Mouse (Mus musculus): ENCODE data around the gene 1110008P14Rik. TPM values are rescaled to one million over a fixed set of nuclear protein-coding genes. Genes with fewer than 3 reads are reported as not detected.

1110008P14Rik gene
- polyA plus RNA-seq, 1 experiment from 2014 or later = 96.8 TPM

DNA sequence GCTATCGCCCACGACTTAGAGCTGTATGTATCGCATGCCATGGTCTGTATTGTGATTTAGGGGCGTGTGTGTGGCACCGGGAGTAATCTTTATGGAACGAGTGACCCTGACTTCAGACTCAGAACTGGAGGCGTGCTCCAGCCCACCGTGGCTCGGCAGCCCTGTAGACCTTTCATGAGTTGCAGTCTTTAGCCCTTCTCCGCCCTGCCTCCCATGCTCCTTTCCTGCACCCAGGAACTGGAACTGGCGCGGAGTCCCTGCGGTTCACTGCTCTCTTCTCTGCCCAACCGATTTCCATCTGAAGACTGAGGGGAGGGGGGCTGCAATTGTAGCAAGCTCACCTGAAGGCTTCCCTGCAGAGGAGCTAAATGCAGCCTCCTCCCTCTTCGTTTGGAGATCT lies 15.0 kb upstream of the 1110008P14Rik start:
- peaks cover 12% of the 10 kb centered on the region; the same call in 1 of the 2 replicates for H3K4me1 ChIP-seq (replicated peaks; ENCODE audit: insufficient read depth, low read length)
- H3K36me3 ChIP-seq (ENCODE audit: insufficient read depth, low read length) = peaks cover 13% of the 10 kb centered on the region
- H3K9me3 ChIP-seq (replicated peaks; ENCODE audit: low read length) = no peaks in the 10 kb centered on the region
- H3K4me3 ChIP-seq (replicated peaks; ENCODE audit: low read depth, low read length) = peak overlapping the region; percentile 87
- ATAC-seq (replicated peaks; ENCODE audit: low FRiP score, low read depth) (no peak), DNase-seq (ENCODE audit: low spot score) (no peak)
- H3K9ac ChIP-seq (ENCODE audit: low read depth, low read length) = peak overlapping the region; percentile 87
- no peaks in the 10 kb centered on the region for H3K27me3 ChIP-seq (ENCODE audit: insufficient read depth, low read length)
- WGBS = 0% methylated on average over 15 of the region's 15 CpGs
- peak overlapping the region; percentile 74 for H3K4me2 ChIP-seq (ENCODE audit: low read length)
- no peak for TF ChIP-seq CTCF (IDR thresholded peaks at IDR 0.05; ENCODE audit: low read depth)
- peak overlapping the region; percentile 95 for H3K27ac ChIP-seq

DNA sequence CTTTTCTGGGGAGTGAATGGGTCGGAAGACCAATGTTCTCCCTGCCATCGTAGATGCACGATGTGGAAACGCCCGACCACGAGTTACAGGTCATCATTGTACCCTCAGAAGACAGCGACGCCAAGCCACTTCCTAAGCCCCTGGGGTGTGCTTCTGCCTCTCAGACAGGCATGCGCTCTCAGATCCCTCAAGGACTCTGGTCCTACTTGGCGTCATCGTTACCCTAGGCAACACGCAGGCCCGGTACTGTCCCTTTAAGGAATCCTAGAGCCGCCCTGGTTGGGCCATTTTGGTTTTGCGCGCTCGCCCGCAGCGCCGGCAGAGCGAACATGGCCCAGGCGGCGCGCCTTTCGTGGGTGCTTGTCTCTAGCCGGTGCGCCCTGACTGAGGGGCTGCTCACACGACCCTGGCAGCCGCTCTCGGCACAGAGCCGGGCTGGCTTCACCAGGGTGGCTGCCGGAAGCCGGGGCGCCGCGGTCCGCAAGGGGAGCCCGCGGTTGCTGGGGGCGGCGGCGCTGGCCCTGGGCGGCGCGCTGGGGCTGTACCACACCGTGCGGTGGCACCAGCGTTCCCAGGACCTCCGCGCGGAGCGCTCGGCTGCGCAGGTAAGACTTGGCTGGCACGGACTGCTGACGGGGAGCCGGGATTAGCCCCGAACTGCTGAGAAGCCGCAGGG lies 14.3 kb upstream of the 1110008P14Rik start:
- H3K9me3 ChIP-seq (replicated peaks; ENCODE audit: low read length) = no peaks in the 10 kb centered on the region
- peak overlapping the region; percentile 74 for H3K4me2 ChIP-seq (ENCODE audit: low read length)
- ATAC-seq (replicated peaks; ENCODE audit: low FRiP score, low read depth) = peak; percentile 92
- H3K4me3 ChIP-seq (replicated peaks; ENCODE audit: low read depth, low read length) = peak overlapping the region; percentile 87
- peak; percentile 98 for DNase-seq (ENCODE audit: low spot score)
- peaks cover 12% of the 10 kb centered on the region; the same call in 1 of the 2 replicates for H3K4me1 ChIP-seq (replicated peaks; ENCODE audit: insufficient read depth, low read length)
- TF ChIP-seq CTCF (IDR thresholded peaks at IDR 0.05; ENCODE audit: low read depth) = no peak; the same call in 1 of the 2 replicates
- H3K36me3 ChIP-seq (ENCODE audit: insufficient read depth, low read length) = peaks cover 9% of the 10 kb centered on the region
- under 1% methylated on average over 56 of the region's 59 CpGs for WGBS
- H3K9ac ChIP-seq (ENCODE audit: low read depth, low read length) = peak overlapping the region; percentile 87
- H3K27me3 ChIP-seq (ENCODE audit: insufficient read depth, low read length) = no peaks in the 10 kb centered on the region
- H3K27ac ChIP-seq = peak overlapping the region; percentile 95

DNA sequence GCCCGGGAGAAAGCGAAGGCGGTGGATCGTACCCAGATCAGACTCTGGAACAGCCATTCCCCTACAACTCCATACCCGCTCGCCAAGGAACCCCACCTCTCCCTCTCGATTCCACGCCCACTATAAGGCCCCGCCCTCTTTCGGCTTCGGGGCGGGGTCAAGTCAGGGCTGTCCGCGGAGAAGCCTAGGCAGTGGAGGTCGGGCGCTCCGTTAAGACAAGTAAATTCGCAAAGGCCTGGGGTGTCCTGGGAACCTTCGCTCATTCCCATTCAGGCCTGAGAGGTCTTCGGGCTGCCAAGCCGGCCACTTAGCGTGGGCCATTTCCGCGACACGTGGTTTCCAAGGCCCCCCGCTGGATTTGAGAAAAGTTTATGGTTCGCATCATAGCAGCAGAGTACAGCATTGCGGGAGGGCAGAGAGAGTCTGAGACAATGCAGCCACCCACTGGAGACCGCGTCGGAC lies 13.8 kb upstream of the 1110008P14Rik start, which contains the start of gene Ptges2:
Gene Ptges2, plus strand, starts transcription at position 413 of the 462 bp plus-strand sequence.
- Histone ChIP-seq H3K4me2 (ENCODE audit: low read length) (peak within 1 kb of the TSS; percentile 74), H3K9me3 (replicated peaks; ENCODE audit: low read length) (no peaks in the 10 kb centered on the region)
- WGBS = under 1% methylated on average over 31 of the region's 31 CpGs

DNA sequence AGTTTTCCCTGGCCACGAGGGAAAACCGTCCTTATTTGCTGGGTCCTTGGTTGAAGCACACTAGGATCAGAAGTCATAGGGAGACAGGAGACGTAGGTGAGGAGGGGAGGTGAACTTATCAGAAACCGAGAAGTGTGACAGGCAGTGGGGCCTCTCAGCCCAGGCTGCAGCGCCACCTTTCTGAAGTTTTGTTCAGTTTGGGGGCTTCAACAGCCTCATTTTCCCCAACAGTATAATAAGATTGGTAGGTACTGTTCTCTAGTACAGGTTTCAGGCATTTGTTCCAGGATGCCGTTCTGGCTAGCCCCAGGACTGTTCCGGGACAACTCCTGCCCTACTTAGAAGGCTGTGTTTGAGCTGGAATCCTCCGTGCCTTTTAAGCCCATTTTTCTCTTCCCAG lies 13.2 kb upstream of the 1110008P14Rik start:
- H3K4me3 ChIP-seq (replicated peaks; ENCODE audit: low read depth, low read length) = peak overlapping the region; percentile 87
- peak overlapping the region; percentile 95 for H3K27ac ChIP-seq
- WGBS = 2% methylated on average over 8 of the region's 8 CpGs
- peaks cover 12% of the 10 kb centered on the region; the same call in 1 of the 2 replicates for H3K4me1 ChIP-seq (replicated peaks; ENCODE audit: insufficient read depth, low read length)
- H3K9me3 ChIP-seq (replicated peaks; ENCODE audit: low read length) = no peaks in the 10 kb centered on the region
- H3K9ac ChIP-seq (ENCODE audit: low read depth, low read length) = peak overlapping the region; percentile 87
- TF ChIP-seq CTCF (IDR thresholded peaks at IDR 0.05; ENCODE audit: low read depth) = peak; percentile 68
- no peaks in the 10 kb centered on the region; the same call in 1 of the 2 replicates for H3K36me3 ChIP-seq (ENCODE audit: insufficient read depth, low read length)
- H3K27me3 ChIP-seq (ENCODE audit: insufficient read depth, low read length) = no peaks in the 10 kb centered on the region
- peak overlapping the region; percentile 74 for H3K4me2 ChIP-seq (ENCODE audit: low read length)
- DNase-seq (ENCODE audit: low spot score) (peak; percentile 67), ATAC-seq (replicated peaks; ENCODE audit: low FRiP score, low read depth) (no peak)

More for the DNA sequence above, 13.8 kb upstream of the 1110008P14Rik start, which contains the start of gene Ptges2:
- Histone ChIP-seq H3K4me3 (replicated peaks; ENCODE audit: low read depth, low read length) (peak within 1 kb of the TSS; percentile 87), H3K36me3 (ENCODE audit: insufficient read depth, low read length) (peaks cover 3% of the 10 kb centered on the region), H3K4me1 (replicated peaks; ENCODE audit: insufficient read depth, low read length) (peaks cover 12% of the 10 kb centered on the region; the same call in 1 of the 2 replicates), H3K9ac (ENCODE audit: low read depth, low read length) (peak within 1 kb of the TSS; percentile 87), H3K27me3 (ENCODE audit: insufficient read depth, low read length) (no peaks in the 10 kb centered on the region), H3K27ac (peak within 1 kb of the TSS; percentile 95)
- peak; percentile 95 for DNase-seq (ENCODE audit: low spot score)
- no peak; the same call in 1 of the 2 replicates for TF ChIP-seq CTCF (IDR thresholded peaks at IDR 0.05; ENCODE audit: low read depth)
- peak; percentile 84 for ATAC-seq (replicated peaks; ENCODE audit: low FRiP score, low read depth)

DNA sequence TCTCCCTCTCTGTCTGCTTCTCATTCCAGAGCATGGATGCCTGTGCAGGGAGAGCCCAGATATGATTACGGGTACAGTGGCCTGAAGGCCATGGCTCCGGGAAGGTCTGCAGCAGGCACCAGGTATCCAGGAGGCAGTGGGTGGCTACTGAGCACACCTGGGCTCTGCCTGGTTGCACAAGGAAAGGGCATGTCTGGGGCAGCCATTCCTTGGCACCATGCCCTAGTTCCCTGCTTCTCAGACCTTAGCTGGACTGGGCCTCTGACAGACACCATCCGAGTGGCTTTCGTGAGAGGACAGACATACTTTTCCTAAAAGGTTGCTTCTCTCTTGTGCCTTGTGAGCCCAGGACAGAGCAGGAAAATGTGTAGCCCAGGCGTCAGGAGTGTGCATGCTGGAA lies 10.3 kb upstream of the 1110008P14Rik start:
- Histone ChIP-seq H3K9me3 (replicated peaks; ENCODE audit: low read length) (no peaks in the 10 kb centered on the region), H3K36me3 (ENCODE audit: insufficient read depth, low read length) (no peaks in the 10 kb centered on the region), H3K4me1 (replicated peaks; ENCODE audit: insufficient read depth, low read length) (peaks cover 5% of the 10 kb centered on the region; the same call in 1 of the 2 replicates), H3K27me3 (ENCODE audit: insufficient read depth, low read length) (no peaks in the 10 kb centered on the region), H3K4me3 (replicated peaks; ENCODE audit: low read depth, low read length) (no peak overlapping the region), H3K9ac (ENCODE audit: low read depth, low read length) (no peak overlapping the region), H3K27ac (peak overlapping the region; percentile 21; the same call in 1 of the 2 replicates), H3K4me2 (ENCODE audit: low read length) (no peak overlapping the region)
- no peak for TF ChIP-seq CTCF (IDR thresholded peaks at IDR 0.05; ENCODE audit: low read depth)
- 69% methylated on average over 5 of the region's 5 CpGs for WGBS
- ATAC-seq (replicated peaks; ENCODE audit: low FRiP score, low read depth) = no peak
- peak; percentile 22 for DNase-seq (ENCODE audit: low spot score)

DNA sequence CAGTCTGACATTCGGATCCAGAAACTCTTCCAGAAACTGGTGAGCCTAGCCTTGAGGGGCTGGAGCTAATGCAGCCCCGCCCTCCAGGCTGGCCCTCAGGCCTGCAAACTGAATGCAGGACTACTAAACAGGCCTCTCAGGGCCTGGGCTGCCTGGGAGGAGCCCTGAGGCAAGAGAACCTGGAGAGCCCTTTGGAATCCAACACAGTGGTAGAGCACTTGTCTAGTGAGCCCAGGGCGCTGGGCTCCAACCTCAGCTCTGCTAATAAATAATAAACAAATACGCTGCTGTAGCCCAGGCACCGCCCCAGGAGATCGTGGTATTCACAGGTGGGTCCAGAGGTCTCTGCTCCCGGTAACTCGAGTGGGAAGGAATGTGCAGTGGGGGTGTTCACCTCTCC lies 9.1 kb upstream of the 1110008P14Rik start:
- no peaks in the 10 kb centered on the region for H3K36me3 ChIP-seq (ENCODE audit: insufficient read depth, low read length)
- ATAC-seq (replicated peaks; ENCODE audit: low FRiP score, low read depth) (no peak), DNase-seq (ENCODE audit: low spot score) (no peak)
- H3K4me2 ChIP-seq (ENCODE audit: low read length) = no peak overlapping the region
- H3K27me3 ChIP-seq (ENCODE audit: insufficient read depth, low read length) = no peaks in the 10 kb centered on the region
- 53% methylated on average over 8 of the region's 8 CpGs for WGBS
- no peaks in the 10 kb centered on the region for H3K9me3 ChIP-seq (replicated peaks; ENCODE audit: low read length)
- no peak for TF ChIP-seq CTCF (IDR thresholded peaks at IDR 0.05; ENCODE audit: low read depth)
- H3K27ac ChIP-seq = no peak overlapping the region
- no peaks in the 10 kb centered on the region for H3K4me1 ChIP-seq (replicated peaks; ENCODE audit: insufficient read depth, low read length)
- no peak overlapping the region for H3K4me3 ChIP-seq (replicated peaks; ENCODE audit: low read depth, low read length)
- no peak overlapping the region for H3K9ac ChIP-seq (ENCODE audit: low read depth, low read length)
